Mouse (Mus musculus) heart, embryonic 11.5 days (tissue): ENCODE data around the gene Acvr2b. TPM values are rescaled to one million over a fixed set of nuclear protein-coding genes. Genes with fewer than 3 reads are reported as not detected.

Source experiments
- ATAC-seq: fragments of 200-750 bp; cut with Nextera tagmentation; replicated peaks from 2 replicates; pipeline ENCODE4 v1.8.0; 2017; ENCODE audit warnings: moderate library complexity; ENCODE audit not compliant: insufficient number of reproducible peaks, low FRiP score, low TSS enrichment
- H3K27ac ChIP-seq: fragments of 300-500 bp; sonication (generic); 2 replicates; pipeline ENCODE4 v1.5.1; 2014; ENCODE audit warnings: mild to moderate bottlenecking, low read depth, low read length
- H3K27me3 ChIP-seq: fragments of 300-500 bp; sonication (generic); 2 replicates; pipeline ENCODE4 v1.6.1; 2014; ENCODE audit warnings: mild to moderate bottlenecking, low read length, mixed read lengths; ENCODE audit not compliant: control insufficient read depth, insufficient read depth
- H3K36me3 ChIP-seq: fragments of 300-500 bp; sonication (generic); 2 replicates; pipeline ENCODE4 v1.6.1; 2014; ENCODE audit warnings: mild to moderate bottlenecking, low read length, moderate library complexity, mixed read lengths; ENCODE audit not compliant: control insufficient read depth, insufficient read depth
- H3K4me1 ChIP-seq: fragments of 300-500 bp; sonication (generic); 2 replicates; pipeline ENCODE4 v1.6.1; 2014; ENCODE audit warnings: low read length; ENCODE audit not compliant: control insufficient read depth, insufficient read depth
- H3K4me2 ChIP-seq: fragments of 300-500 bp; sonication (generic); 2 replicates; pipeline ENCODE4 v1.6.1; 2014; ENCODE audit warnings: mild to moderate bottlenecking, moderate library complexity
- H3K4me3 ChIP-seq: fragments of 300-500 bp; sonication (generic); 2 replicates; pipeline ENCODE4 v1.5.1; 2014; ENCODE audit warnings: low read depth, low read length
- H3K9ac ChIP-seq: fragments of 300-500 bp; sonication (generic); 2 replicates; pipeline ENCODE4 v1.6.1; 2014; ENCODE audit warnings: mild to moderate bottlenecking, low read depth, low read length, moderate library complexity
- H3K9me3 ChIP-seq: fragments of 300-500 bp; sonication (generic); replicated peaks from 2 replicates; pipeline ENCODE4 v1.6.1; 2016; ENCODE audit warnings: low read length; ENCODE audit not compliant: control insufficient read depth
- WGBS: fragments of 180-500 bp; shearing (Covaris S2); extraction: QIAGEN DNeasy Blood & Tissue Kit; methylation state at CpG from one replicate; pipeline ENCODE4 v1.1.7; 2014; ENCODE audit not compliant: insufficient replicate concordance; 5-methylcytosine and 5-hydroxymethylcytosine counted together
- polyA plus RNA-seq: library from polyadenylated mRNA; unstranded; fragments of >200 nt; fragmentation: Nextera tagmentation; extraction: Ambion mirVana; gene quantifications from 2 replicates; pipeline ENCODE4 v1.2.1, GENCODE M21; 2014

Gene Acvr2b
- polyA plus RNA-seq: 26.9 and 29.1 TPM in 2 replicates

DNA sequence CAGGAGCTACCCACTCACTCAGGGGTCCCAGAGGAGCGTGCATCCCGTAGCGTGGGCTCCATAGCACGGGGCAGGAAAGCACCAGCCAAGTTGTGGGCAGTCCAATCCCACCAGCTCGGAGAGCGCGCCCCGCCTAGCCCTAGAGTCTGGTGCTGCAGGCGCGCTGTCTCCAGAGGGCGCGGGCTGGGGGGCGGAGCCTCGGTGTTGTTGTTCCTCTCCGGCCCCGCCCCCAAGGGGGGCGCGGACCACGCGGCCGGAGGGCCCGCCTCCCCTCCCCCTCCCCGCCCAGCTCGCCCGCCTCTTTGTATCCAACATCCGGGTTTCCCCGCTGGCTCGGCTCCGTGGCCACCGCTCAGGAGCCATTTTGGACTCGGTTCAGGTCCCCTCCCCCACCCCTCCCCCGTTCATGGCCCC lies at the start of gene Acvr2b:
Gene Acvr2b, plus strand, starts transcription at position 318 of the 414 bp plus-strand sequence.
- Histone ChIP-seq H3K27ac (peak within 1 kb of the TSS; percentile 97), H3K9me3 (no peaks in the 10 kb centered on the region), H3K4me1 (peaks cover 16% of the 10 kb centered on the region), H3K27me3 (no peaks in the 10 kb centered on the region), H3K4me2 (peak within 1 kb of the TSS; percentile 89), H3K36me3 (no peaks in the 10 kb centered on the region), H3K4me3 (peak within 1 kb of the TSS; percentile 90), H3K9ac (peak within 1 kb of the TSS; percentile 96)
- peak; percentile 94 for ATAC-seq
- under 1% methylated on average over 25 of the region's 32 CpGs for WGBS

DNA sequence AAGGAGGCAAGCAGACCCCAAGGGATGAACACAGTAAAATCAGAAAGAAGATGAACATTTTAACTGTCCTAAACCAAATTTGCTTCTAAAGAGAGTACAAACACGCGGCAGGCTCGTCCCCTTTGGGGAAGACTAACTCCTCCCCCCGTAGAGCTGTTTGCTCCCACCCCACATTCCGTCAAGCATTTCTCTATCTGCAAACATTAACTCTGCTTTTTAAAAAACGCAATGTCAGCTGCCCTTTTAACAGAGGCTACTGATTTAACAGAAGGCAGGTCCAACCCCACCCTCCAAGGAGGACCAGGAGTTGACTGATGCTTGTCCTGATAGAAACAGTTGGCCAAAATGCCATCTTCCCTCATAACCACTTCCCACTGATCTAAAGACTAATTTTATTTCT lies 48.0 kb upstream of the Acvr2b start:
- no peak overlapping the region for H3K9ac ChIP-seq
- H3K27me3 ChIP-seq: peaks cover 2% of the 10 kb centered on the region; the same call in 1 of the 2 replicates
- no peaks in the 10 kb centered on the region for H3K9me3 ChIP-seq
- 69% methylated on average over 6 of the region's 6 CpGs for WGBS
- peaks cover 9% of the 10 kb centered on the region; the same call in 1 of the 2 replicates for H3K36me3 ChIP-seq
- ATAC-seq: no peak
- no peak overlapping the region for H3K4me2 ChIP-seq
- H3K4me3 ChIP-seq: no peak overlapping the region
- H3K4me1 ChIP-seq: no peaks in the 10 kb centered on the region
- no peak overlapping the region for H3K27ac ChIP-seq

DNA sequence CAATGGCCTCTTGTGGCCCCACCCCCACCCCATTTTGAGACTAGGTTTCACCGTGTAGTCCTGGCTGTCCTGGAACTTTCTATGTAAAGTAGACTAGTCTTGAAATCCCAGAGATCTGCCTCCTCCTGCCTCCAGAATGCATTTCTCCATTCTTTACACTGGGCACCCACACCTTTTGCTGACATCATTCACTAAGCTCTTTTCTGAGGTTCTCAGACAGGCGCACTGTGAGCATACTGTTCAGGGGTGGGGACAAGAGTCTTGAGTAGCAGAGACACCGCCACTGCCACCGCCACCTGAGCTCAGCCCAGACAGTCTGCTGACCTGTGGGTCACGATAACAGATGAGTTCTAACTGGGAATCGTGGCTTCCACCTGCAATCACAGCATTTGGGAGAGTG lies 46.0 kb upstream of the Acvr2b start:
- Histone ChIP-seq H3K4me2 (no peak overlapping the region), H3K9ac (no peak overlapping the region), H3K36me3 (0 out of 2 replicates have a peak, but pooled peaks cover 3% of the 10 kb centered on the region), H3K4me1 (no peaks in the 10 kb centered on the region), H3K4me3 (no peak overlapping the region), H3K27me3 (peaks cover 2% of the 10 kb centered on the region; the same call in 1 of the 2 replicates), H3K27ac (no peak overlapping the region), H3K9me3 (no peaks in the 10 kb centered on the region)
- 77% methylated on average over 6 of the region's 6 CpGs for WGBS
- ATAC-seq: no peak

DNA sequence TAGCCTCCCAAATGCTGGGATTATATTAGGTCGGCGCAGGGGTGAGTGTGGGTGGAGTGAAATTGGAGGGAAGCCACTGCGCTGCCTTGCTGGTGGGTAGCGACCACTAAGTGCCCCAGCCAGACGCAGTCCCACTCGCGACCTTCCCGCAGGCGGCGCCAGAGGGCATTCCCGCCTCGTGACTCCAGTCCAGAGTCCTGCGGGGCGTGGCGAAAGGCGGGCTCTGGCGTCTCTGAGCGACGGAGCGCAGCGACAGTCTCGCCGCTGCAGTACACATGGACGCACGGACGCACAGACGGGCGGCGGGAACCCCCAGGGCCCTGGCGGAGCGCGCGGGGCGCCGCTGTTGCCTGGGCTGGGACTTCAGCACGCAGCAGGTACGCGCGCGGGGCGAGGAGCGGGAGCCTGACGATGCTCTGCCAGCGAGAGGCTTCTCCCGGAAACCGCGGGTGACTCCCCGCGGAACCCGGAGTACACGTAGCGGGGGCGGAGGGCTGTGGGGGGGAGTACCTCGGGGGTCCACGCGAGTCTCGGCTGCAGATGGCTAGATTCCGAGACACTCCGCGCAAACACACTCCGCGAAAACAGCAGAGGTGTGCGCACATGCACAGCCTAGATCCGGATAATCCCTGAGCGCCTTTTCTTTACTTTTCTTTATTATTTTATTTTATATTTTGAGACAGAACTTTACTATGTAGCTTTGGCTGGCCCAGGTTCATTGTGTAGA lies 44.4 kb upstream of the Acvr2b start, which contains the start of gene Xylb:
Gene Xylb, plus strand, starts transcription at position 51 of the 727 bp plus-strand sequence.
- peaks cover 2% of the 10 kb centered on the region; the same call in 1 of the 2 replicates for H3K27me3 ChIP-seq
- H3K4me3 ChIP-seq: peak within 1 kb of the TSS; percentile 59
- peak within 1 kb of the TSS; percentile 97 for H3K4me2 ChIP-seq
- H3K4me1 ChIP-seq: no peaks in the 10 kb centered on the region
- no peaks in the 10 kb centered on the region for H3K9me3 ChIP-seq
- WGBS: 3% methylated on average over 65 of the region's 65 CpGs
- no peaks in the 10 kb centered on the region for H3K36me3 ChIP-seq
- ATAC-seq: peak; percentile 84
- H3K27ac ChIP-seq: no peak within 1 kb of the TSS
- H3K9ac ChIP-seq: peak within 1 kb of the TSS; percentile 66

GRCm38 (mm10) chr9:119358058-119358429 lies 43.9 kb upstream of the Acvr2b start:
- Histone ChIP-seq H3K9me3 (no peaks in the 10 kb centered on the region), H3K27me3 (peaks cover 2% of the 10 kb centered on the region; the same call in 1 of the 2 replicates), H3K27ac (no peak overlapping the region), H3K4me1 (peaks cover 4% of the 10 kb centered on the region), H3K4me2 (peak overlapping the region; percentile 97), H3K4me3 (peak overlapping the region; percentile 59), H3K36me3 (no peaks in the 10 kb centered on the region), H3K9ac (peak overlapping the region; percentile 66; the same call in 1 of the 2 replicates)
- 47% methylated on average over 9 of the region's 9 CpGs for WGBS
- ATAC-seq: no peak

DNA sequence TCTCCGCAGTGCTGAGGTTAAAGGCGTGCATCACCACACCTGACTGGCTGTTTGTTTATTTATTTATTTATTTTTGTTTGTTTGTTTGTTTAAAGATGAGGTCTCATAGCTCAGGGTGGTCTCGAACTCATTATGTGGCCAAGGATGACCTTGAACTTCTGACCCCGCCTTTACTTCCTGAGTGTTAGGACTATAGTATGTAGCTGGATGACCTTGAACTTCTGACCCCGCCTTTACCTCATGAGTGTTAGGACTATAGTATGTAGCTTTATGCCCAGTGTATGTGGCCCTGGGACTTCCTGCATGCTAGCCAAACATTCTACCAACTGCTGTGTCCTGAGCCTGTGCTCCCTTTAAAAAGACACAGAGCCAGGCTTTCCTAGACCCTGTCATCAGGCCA lies 40.5 kb upstream of the Acvr2b start:
- WGBS: 90% methylated on average over 5 of the region's 5 CpGs
- no peaks in the 10 kb centered on the region for H3K36me3 ChIP-seq
- no peak overlapping the region for H3K4me3 ChIP-seq
- H3K9ac ChIP-seq: no peak overlapping the region
- H3K9me3 ChIP-seq: no peaks in the 10 kb centered on the region
- H3K27me3 ChIP-seq: peaks cover 2% of the 10 kb centered on the region; the same call in 1 of the 2 replicates
- H3K4me2 ChIP-seq: no peak overlapping the region
- no peak overlapping the region for H3K27ac ChIP-seq
- no peak for ATAC-seq
- peaks cover 10% of the 10 kb centered on the region for H3K4me1 ChIP-seq

DNA sequence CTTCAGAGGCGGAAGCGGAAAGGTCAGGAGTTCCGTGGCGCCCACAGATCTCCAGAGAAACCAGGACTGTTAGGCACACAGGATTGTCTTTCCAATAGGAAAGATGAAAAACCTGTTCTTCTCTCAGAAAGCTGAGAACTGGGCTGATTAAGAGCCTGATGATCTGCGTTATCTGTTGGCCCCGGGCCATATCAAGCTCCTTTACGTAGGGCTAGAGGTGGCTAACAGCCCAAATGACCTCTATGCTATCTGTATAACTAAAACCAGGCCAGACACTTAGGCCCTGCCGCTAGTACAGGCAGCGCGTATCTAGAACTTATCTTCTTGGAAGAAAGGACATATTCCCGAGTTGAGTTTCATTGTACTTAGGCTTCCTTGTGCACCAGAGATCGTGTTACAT lies 38.7 kb upstream of the Acvr2b start:
- ATAC-seq: no peak
- WGBS: 57% methylated on average over 12 of the region's 12 CpGs
- no peak overlapping the region for H3K9ac ChIP-seq

DNA sequence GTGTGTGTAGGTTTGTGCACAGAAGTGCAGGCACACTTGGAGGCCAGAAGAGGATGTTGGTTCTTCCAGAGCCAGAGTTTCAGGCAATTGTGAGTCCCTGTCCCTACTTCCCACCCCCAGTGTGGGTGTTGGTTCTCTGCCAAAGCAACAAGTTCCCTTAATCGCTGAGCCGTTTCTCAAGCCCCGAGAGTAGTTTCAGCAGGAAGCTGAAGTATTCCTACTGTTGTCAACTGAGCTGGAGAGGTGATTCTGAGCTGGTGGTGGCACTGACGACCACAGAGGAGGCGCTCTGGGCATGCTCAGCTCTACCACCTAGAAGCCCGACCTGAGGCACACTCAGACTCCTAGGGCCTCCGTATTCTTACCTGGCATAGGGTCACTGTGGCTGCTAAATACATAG lies 36.6 kb upstream of the Acvr2b start, which contains the start of gene Slc22a14:
Gene Slc22a14, minus strand, starts transcription at position 270 of the 400 bp plus-strand sequence.
- Histone ChIP-seq H3K4me2 (no peak within 1 kb of the TSS), H3K4me1 (peaks cover 10% of the 10 kb centered on the region), H3K4me3 (no peak within 1 kb of the TSS), H3K27me3 (no peaks in the 10 kb centered on the region), H3K36me3 (no peaks in the 10 kb centered on the region), H3K9me3 (no peaks in the 10 kb centered on the region), H3K27ac (no peak within 1 kb of the TSS), H3K9ac (no peak within 1 kb of the TSS)
- WGBS: 62% methylated on average over 7 of the region's 7 CpGs
- ATAC-seq: no peak

More for the DNA sequence above, 38.7 kb upstream of the Acvr2b start:
- Histone ChIP-seq H3K9me3 (no peaks in the 10 kb centered on the region), H3K27ac (no peak overlapping the region), H3K36me3 (no peaks in the 10 kb centered on the region), H3K4me1 (peaks cover 10% of the 10 kb centered on the region), H3K4me3 (no peak overlapping the region), H3K4me2 (no peak overlapping the region), H3K27me3 (peaks cover under 1% of the 10 kb centered on the region; the same call in 1 of the 2 replicates)
